Mouse (Mus musculus) induced T-regulatory cell, adult 2 months (primary cell): ENCODE results near the gene Tmem30b.
"Not testable (repeated sequence)": the region's sequence is repeated elsewhere in the genome, so short reads cannot be mapped to it uniquely, and the experiment has no call there.

Source experiments
- DNase-seq: peaks from one replicate; pipeline ENCODE4 v3.0.0-alpha.2; 2012; ENCODE audit warnings: low read depth

Tmem30b gene

GRCm38 (mm10) chr12:73558525-73559195 lies 12.5 kb upstream of the Tmem30b start:
- no peak for DNase-seq

GRCm38 (mm10) chr12:73554155-73554554 lies 8.0 kb upstream of the Tmem30b start:
- peak; percentile 89 for DNase-seq

- DNase-seq, result no peak
Measured at GRCm38 (mm10) chr12:73548259-73548658, 2.1 kb upstream of the Tmem30b start.

GRCm38 (mm10) chr12:73547646-73548045 lies 1.5 kb upstream of the Tmem30b start:
- no peak for DNase-seq

GRCm38 (mm10) chr12:73545672-73546085 lies 513 bp downstream of the Tmem30b start:
- DNase-seq, result peak; percentile 73

- no peak for DNase-seq
Measured at GRCm38 (mm10) chr12:73544736-73545671, 1.2 kb downstream of the Tmem30b start.

GRCm38 (mm10) chr12:73543191-73543590 lies 3.0 kb downstream of the Tmem30b start:
- DNase-seq, result no peak

- no peak for DNase-seq
Measured at GRCm38 (mm10) chr12:73540402-73540801, 5.8 kb downstream of the Tmem30b start.

GRCm38 (mm10) chr12:73539151-73539550 lies 7.0 kb downstream of the Tmem30b start:
- DNase-seq, result no peak

GRCm38 (mm10) chr12:73538139-73538508 lies 8.1 kb downstream of the Tmem30b start:
- DNase-seq, result not testable (repeated sequence)

- peak; percentile 61 for DNase-seq
Measured at GRCm38 (mm10) chr12:73537499-73538138, 8.6 kb downstream of the Tmem30b start.

- DNase-seq, result peak; percentile 88
Measured at GRCm38 (mm10) chr12:73534591-73534990, 11.6 kb downstream of the Tmem30b start.

GRCm38 (mm10) chr12:73531889-73532479 lies 14.2 kb downstream of the Tmem30b start:
- DNase-seq, result no peak

- no peak for DNase-seq
Measured at GRCm38 (mm10) chr12:73529590-73529989, 16.6 kb downstream of the Tmem30b start.

GRCm38 (mm10) chr12:73529131-73529530 lies 17.1 kb downstream of the Tmem30b start:
- no peak for DNase-seq

- not testable (repeated sequence) for DNase-seq
Measured at GRCm38 (mm10) chr12:73528142-73528541, 18.1 kb downstream of the Tmem30b start.

- no peak for DNase-seq
Measured at GRCm38 (mm10) chr12:73525254-73525885, 20.8 kb downstream of the Tmem30b start.

- DNase-seq, result no peak
Measured at GRCm38 (mm10) chr12:73523066-73523465, 23.1 kb downstream of the Tmem30b start.

GRCm38 (mm10) chr12:73521944-73522343 lies 24.2 kb downstream of the Tmem30b start:
- DNase-seq, result no peak

GRCm38 (mm10) chr12:73521238-73521841 lies 24.9 kb downstream of the Tmem30b start:
- DNase-seq, result no peak

- no peak for DNase-seq
Measured at GRCm38 (mm10) chr12:73517768-73518167, 28.4 kb downstream of the Tmem30b start.
